Mouse (Mus musculus): Measurements from ENCODE around the gene Hist1h3i. TPM values are rescaled to one million over a fixed set of nuclear protein-coding genes. Genes with fewer than 3 reads are reported as not detected.
"Not testable (repeated sequence)": the region's sequence is repeated elsewhere in the genome, so short reads cannot be mapped to it uniquely, and the experiment has no call there.

Gene Hist1h3i
- polyA plus RNA-seq, 1 experiment from 2014 or later: 270 TPM

DNA sequence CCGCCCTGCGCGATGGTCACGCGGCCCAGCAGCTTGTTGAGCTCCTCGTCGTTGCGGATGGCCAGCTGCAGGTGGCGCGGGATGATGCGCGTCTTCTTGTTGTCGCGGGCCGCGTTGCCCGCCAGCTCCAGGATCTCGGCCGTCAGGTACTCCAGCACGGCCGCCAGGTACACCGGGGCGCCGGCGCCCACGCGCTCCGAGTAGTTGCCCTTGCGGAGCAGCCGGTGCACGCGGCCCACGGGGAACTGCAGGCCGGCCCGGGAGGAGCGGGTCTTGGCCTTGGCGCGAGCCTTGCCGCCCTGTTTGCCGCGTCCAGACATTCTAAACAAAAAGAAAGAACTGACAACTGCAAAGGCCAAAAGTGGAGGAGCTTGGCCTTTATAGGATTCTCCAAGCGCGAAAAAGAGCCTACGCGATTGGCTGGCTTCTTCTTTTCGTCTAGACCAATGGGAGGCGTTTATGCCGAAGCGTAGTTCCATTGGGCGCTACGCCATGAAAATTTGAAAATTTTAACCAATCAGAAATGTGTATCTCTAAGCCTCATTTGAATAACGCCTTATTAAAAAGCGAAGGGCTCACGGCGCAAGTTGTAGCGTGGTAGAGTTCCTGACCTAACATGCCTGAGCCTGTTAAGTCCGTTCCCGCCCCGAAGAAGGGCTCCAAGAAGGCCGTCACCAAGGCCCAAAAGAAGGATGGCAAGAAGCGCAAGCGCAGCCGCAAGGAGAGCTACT, 3.9 kb upstream of the Hist1h3i start, which contains the start of the genes Hist1h2an and Hist1h2bp:
Hist1h2an (minus strand) TSS at position 320 of the 731 bp plus-strand sequence.
Hist1h2bp (plus strand) TSS at position 563 of the 731 bp plus-strand sequence.
- Histone ChIP-seq H3K9ac (replicated peaks; ENCODE audit: low read length) (peak within 1 kb of the TSS; percentile 62), H3K4me3 (ENCODE audit: low read depth, low read length) (peak within 1 kb of the TSS; percentile 36), H3K27ac (replicated peaks; ENCODE audit: low read depth, low read length) (peak within 1 kb of the TSS; percentile 86), H3K4me2 (ENCODE audit: low read depth, low read length) (peak within 1 kb of the TSS; percentile 47)
- H3K4me1 ChIP-seq (ENCODE audit: control insufficient read depth, insufficient read depth, low read length); H3K9me3 ChIP-seq (replicated peaks; ENCODE audit: control insufficient read depth, low read length); H3K27me3 ChIP-seq (ENCODE audit: control insufficient read depth, insufficient read depth, low read length); H3K36me3 ChIP-seq (replicated peaks; ENCODE audit: control insufficient read depth, insufficient read depth, low read depth, low read length): not testable (repeated sequence)
- WGBS: under 1% methylated on average over 35 of the region's 63 CpGs
- DNase-seq (ENCODE audit: low spot score) (peak; percentile 98), ATAC-seq (replicated peaks; ENCODE audit: insufficient number of reproducible peaks, low FRiP score, low TSS enrichment, low read depth) (peak; percentile 93)

GRCm38 (mm10) chr13:21786189-21786898, 3.2 kb upstream of the Hist1h3i start:
- WGBS: 5% methylated on average over 8 of the region's 8 CpGs
- ATAC-seq (replicated peaks; ENCODE audit: insufficient number of reproducible peaks, low FRiP score, low TSS enrichment, low read depth): no peak
- Histone ChIP-seq H3K4me3 (ENCODE audit: low read depth, low read length) (peak overlapping the region; percentile 36), H3K4me2 (ENCODE audit: low read depth, low read length) (peak overlapping the region; percentile 47), H3K9ac (replicated peaks; ENCODE audit: low read length) (peak overlapping the region; percentile 62), H3K36me3 (replicated peaks; ENCODE audit: control insufficient read depth, insufficient read depth, low read depth, low read length) (no peaks in the 10 kb centered on the region), H3K27ac (replicated peaks; ENCODE audit: low read depth, low read length) (peak overlapping the region; percentile 86), H3K27me3 (ENCODE audit: control insufficient read depth, insufficient read depth, low read length) (no peaks in the 10 kb centered on the region), H3K4me1 (ENCODE audit: control insufficient read depth, insufficient read depth, low read length) (no peaks in the 10 kb centered on the region), H3K9me3 (replicated peaks; ENCODE audit: control insufficient read depth, low read length) (no peaks in the 10 kb centered on the region)
- DNase-seq (ENCODE audit: low spot score): peak; percentile 70

- Histone ChIP-seq H3K4me2 (ENCODE audit: low read depth, low read length) (no peak overlapping the region; the same call in 1 of the 2 replicates), H3K4me1 (ENCODE audit: control insufficient read depth, insufficient read depth, low read length) (no peaks in the 10 kb centered on the region), H3K4me3 (ENCODE audit: low read depth, low read length) (no peak overlapping the region)
Measured at GRCm38 (mm10) chr13:21784311-21784710, 1.1 kb upstream of the Hist1h3i start.

DNA sequence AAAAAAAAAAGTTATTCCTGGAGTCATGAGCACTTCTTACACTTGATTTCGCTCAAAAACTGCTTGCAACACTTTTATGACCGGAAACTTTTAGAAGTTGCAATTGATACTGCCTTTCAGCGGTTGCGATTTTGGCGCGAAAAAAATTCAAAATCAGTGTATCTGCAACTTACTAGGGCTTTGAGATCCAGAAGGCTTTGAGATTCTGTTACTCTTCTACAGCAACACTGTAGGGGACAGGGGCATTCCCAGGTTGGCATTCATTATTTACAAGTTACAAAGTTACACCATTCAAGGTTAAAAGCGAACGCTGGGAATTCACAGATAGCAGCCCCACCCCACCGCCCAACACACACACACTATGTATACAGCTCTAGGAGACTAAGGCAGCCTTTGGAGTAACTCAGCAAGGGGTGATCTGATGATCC, 578 bp upstream of the Hist1h3i start:
- Histone ChIP-seq H3K9me3 (replicated peaks; ENCODE audit: control insufficient read depth, low read length) (no peaks in the 10 kb centered on the region), H3K4me3 (ENCODE audit: low read depth, low read length) (peak overlapping the region; percentile 25), H3K36me3 (replicated peaks; ENCODE audit: control insufficient read depth, insufficient read depth, low read depth, low read length) (no peaks in the 10 kb centered on the region), H3K4me2 (ENCODE audit: low read depth, low read length) (peak overlapping the region; percentile 42), H3K9ac (replicated peaks; ENCODE audit: low read length) (peak overlapping the region; percentile 60), H3K27ac (replicated peaks; ENCODE audit: low read depth, low read length) (peak overlapping the region; percentile 88), H3K4me1 (ENCODE audit: control insufficient read depth, insufficient read depth, low read length) (no peaks in the 10 kb centered on the region), H3K27me3 (ENCODE audit: control insufficient read depth, insufficient read depth, low read length) (no peaks in the 10 kb centered on the region)
- 2% methylated on average over 9 of the region's 9 CpGs for WGBS
- DNase-seq (ENCODE audit: low spot score): peak; percentile 78
- no peak for ATAC-seq (replicated peaks; ENCODE audit: insufficient number of reproducible peaks, low FRiP score, low TSS enrichment, low read depth)

More at GRCm38 (mm10) chr13:21784311-21784710, 1.1 kb upstream of the Hist1h3i start:
- H3K27ac ChIP-seq (replicated peaks; ENCODE audit: low read depth, low read length): peak overlapping the region; percentile 88
- H3K36me3 ChIP-seq (replicated peaks; ENCODE audit: control insufficient read depth, insufficient read depth, low read depth, low read length): no peaks in the 10 kb centered on the region
- peak overlapping the region; percentile 60 for H3K9ac ChIP-seq (replicated peaks; ENCODE audit: low read length)
- H3K9me3 ChIP-seq (replicated peaks; ENCODE audit: control insufficient read depth, low read length): no peaks in the 10 kb centered on the region
- H3K27me3 ChIP-seq (ENCODE audit: control insufficient read depth, insufficient read depth, low read length): no peaks in the 10 kb centered on the region
- DNase-seq (ENCODE audit: low spot score) (peak; percentile 32), ATAC-seq (replicated peaks; ENCODE audit: insufficient number of reproducible peaks, low FRiP score, low TSS enrichment, low read depth) (no peak)
- WGBS: 30% methylated on average over 6 of the region's 6 CpGs

DNA sequence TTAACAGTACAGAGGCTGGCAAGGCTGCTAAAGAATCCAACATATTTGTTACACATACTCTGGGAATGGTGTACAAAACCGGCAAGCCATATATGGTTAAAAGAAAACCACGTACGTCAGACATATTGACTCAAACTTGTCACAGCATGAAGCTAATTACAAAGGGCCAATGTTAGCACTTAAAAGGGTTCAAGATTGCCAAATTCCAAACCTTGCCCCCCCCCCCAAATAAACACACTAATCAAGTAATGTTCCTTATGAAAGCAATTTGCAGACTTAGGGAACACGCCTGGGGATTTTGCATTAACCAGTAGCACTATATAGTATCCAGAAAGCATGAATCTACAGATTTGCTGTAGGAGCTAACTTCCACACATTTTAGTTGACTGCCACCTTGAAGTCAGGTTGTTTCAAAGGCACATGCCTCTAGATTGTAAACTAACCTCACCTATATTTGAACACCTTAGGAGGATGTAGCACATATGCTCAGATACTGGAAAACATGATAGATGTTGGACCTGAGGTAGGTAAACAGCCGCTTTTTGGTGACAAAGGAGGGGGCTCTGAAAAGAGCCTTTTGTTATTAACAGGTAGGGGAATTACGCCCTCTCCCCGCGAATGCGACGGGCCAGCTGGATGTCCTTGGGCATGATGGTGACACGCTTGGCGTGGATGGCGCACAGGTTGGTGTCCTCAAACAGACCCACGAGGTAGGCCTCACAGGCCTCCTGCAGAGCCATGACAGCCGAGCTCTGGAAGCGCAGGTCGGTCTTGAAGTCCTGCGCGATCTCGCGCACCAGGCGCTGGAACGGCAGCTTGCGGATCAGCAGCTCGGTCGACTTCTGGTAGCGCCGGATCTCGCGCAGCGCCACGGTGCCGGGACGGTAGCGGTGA, 562 bp downstream of the Hist1h3i start:
- ATAC-seq (replicated peaks; ENCODE audit: insufficient number of reproducible peaks, low FRiP score, low TSS enrichment, low read depth); H3K36me3 ChIP-seq (replicated peaks; ENCODE audit: control insufficient read depth, insufficient read depth, low read depth, low read length); H3K9me3 ChIP-seq (replicated peaks; ENCODE audit: control insufficient read depth, low read length); H3K27me3 ChIP-seq (ENCODE audit: control insufficient read depth, insufficient read depth, low read length); H3K4me1 ChIP-seq (ENCODE audit: control insufficient read depth, insufficient read depth, low read length): not testable (repeated sequence)
- Histone ChIP-seq H3K9ac (replicated peaks; ENCODE audit: low read length) (peak overlapping the region; percentile 69), H3K4me3 (ENCODE audit: low read depth, low read length) (peak overlapping the region; percentile 41), H3K27ac (replicated peaks; ENCODE audit: low read depth, low read length) (peak overlapping the region; percentile 90), H3K4me2 (ENCODE audit: low read depth, low read length) (peak overlapping the region; percentile 47)
- peak; percentile 76 for DNase-seq (ENCODE audit: low spot score)
- under 1% methylated on average over 14 of the region's 35 CpGs for WGBS

DNA sequence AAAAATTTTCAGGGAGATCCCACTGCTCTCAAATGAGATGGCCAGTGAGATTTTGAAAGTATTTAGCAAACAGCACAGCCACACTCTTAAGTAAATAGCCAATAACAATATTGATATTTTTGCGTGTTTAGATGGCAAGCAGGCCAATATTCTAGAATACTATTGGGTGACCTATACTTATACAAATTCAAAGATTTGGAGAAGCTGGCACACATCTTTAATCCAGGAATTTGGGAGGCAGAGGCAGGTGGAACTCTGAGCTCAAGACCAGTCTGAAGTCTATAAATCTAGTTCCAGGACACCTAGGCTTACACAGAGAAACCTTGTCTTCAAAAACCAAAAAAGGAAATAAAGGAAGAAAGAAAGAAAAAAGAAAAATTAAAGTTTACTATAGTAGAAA, 1.5 kb downstream of the Hist1h3i start:
- no peak overlapping the region for H3K4me2 ChIP-seq (ENCODE audit: low read depth, low read length)

GRCm38 (mm10) chr13:21781021-21781555, 2.1 kb downstream of the Hist1h3i start:
- DNase-seq (ENCODE audit: low spot score): no peak
- Histone ChIP-seq H3K4me2 (ENCODE audit: low read depth, low read length) (peak overlapping the region; percentile 88; the same call in 1 of the 2 replicates), H3K36me3 (replicated peaks; ENCODE audit: control insufficient read depth, insufficient read depth, low read depth, low read length) (no peaks in the 10 kb centered on the region), H3K9me3 (replicated peaks; ENCODE audit: control insufficient read depth, low read length) (no peaks in the 10 kb centered on the region), H3K4me3 (ENCODE audit: low read depth, low read length) (0 out of 2 replicates have a peak overlapping the region, but pooled peaks have one; percentile 4), H3K9ac (replicated peaks; ENCODE audit: low read length) (peak overlapping the region; percentile 96), H3K27ac (replicated peaks; ENCODE audit: low read depth, low read length) (peak overlapping the region; percentile 99), H3K27me3 (ENCODE audit: control insufficient read depth, insufficient read depth, low read length) (no peaks in the 10 kb centered on the region), H3K4me1 (ENCODE audit: control insufficient read depth, insufficient read depth, low read length) (no peaks in the 10 kb centered on the region)
- WGBS: 44% methylated on average over 6 of the region's 6 CpGs
- ATAC-seq (replicated peaks; ENCODE audit: insufficient number of reproducible peaks, low FRiP score, low TSS enrichment, low read depth): no peak

More for the DNA sequence above, 1.5 kb downstream of the Hist1h3i start:
- H3K27ac ChIP-seq (replicated peaks; ENCODE audit: low read depth, low read length): no peak overlapping the region
- 90% methylated on average over 1 of the region's 1 CpGs for WGBS
- H3K9me3 ChIP-seq (replicated peaks; ENCODE audit: control insufficient read depth, low read length): no peaks in the 10 kb centered on the region
- no peak overlapping the region for H3K4me3 ChIP-seq (ENCODE audit: low read depth, low read length)
- no peaks in the 10 kb centered on the region for H3K4me1 ChIP-seq (ENCODE audit: control insufficient read depth, insufficient read depth, low read length)
- H3K36me3 ChIP-seq (replicated peaks; ENCODE audit: control insufficient read depth, insufficient read depth, low read depth, low read length): no peaks in the 10 kb centered on the region
- no peak for DNase-seq (ENCODE audit: low spot score)
- H3K27me3 ChIP-seq (ENCODE audit: control insufficient read depth, insufficient read depth, low read length): no peaks in the 10 kb centered on the region
- ATAC-seq (replicated peaks; ENCODE audit: insufficient number of reproducible peaks, low FRiP score, low TSS enrichment, low read depth): no peak
- H3K9ac ChIP-seq (replicated peaks; ENCODE audit: low read length): no peak overlapping the region
